ENCODE assay signal across 8 mouse cellular contexts in the genomic region with DNA sequence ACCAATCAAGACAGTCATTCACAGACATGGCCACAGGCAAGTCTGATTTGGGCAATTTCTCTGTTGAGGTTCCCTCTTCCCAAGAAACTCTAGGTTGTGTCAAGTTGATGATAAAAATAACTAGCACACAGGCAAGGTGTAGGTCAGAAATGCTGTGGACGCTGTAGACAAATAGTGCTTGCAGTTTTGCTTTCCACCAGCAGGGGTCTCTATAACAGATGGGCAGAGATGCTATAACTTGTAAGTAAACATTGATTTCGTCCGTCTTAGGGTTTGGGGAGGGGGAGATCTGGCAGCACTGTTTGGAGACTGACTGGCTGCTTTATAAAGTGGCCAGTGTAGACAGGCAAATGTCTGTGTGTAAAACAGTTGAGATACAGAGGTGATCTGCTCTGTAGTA. TPM values are rescaled to one million over a fixed set of nuclear protein-coding genes. Genes with fewer than 3 reads are reported as not detected.
DNase-seq lines count a peak whose midpoint lies in the region; ATAC-seq and TF ChIP-seq lines count a peak whose summit lies in the region.

No protein-coding gene starts in this region.

- H3K36me3 ChIP-seq in forebrain, postnatal 0 days (ENCODE audit: insufficient read depth): no peaks in the 10 kb centered on the region
- H3K36me3 ChIP-seq in forebrain, embryonic 16.5 days (ENCODE audit: control insufficient read depth, insufficient read depth): no peaks in the 10 kb centered on the region
- no peaks in the 10 kb centered on the region for H3K36me3 ChIP-seq in hindbrain, postnatal 0 days (ENCODE audit: insufficient read depth, low read length)
- H3K36me3 ChIP-seq in neural tube, embryonic 11.5 days (ENCODE audit: control insufficient read depth, insufficient read depth, low read length): no peaks in the 10 kb centered on the region

- no peak overlapping the region for H3K4me3 ChIP-seq in forebrain, postnatal 0 days (ENCODE audit: low read depth, low read length)
- H3K4me3 ChIP-seq in forebrain, embryonic 16.5 days (replicated peaks; ENCODE audit: low read length): no peak overlapping the region
- no peak overlapping the region for H3K4me3 ChIP-seq in lung, adult 2 months (replicated peaks; ENCODE audit: extremely low read depth, low read depth, low read length)
- no peak overlapping the region for H3K4me3 ChIP-seq in hindbrain, postnatal 0 days (ENCODE audit: low read length)
- no peak overlapping the region for H3K4me3 ChIP-seq in neural tube, embryonic 11.5 days (ENCODE audit: low read depth, low read length)

- no peaks in the 10 kb centered on the region for H3K9me3 ChIP-seq in forebrain, postnatal 0 days (ENCODE audit: low read length)
- no peaks in the 10 kb centered on the region for H3K9me3 ChIP-seq in forebrain, embryonic 16.5 days (ENCODE audit: control insufficient read depth, low read length)
- no peaks in the 10 kb centered on the region for H3K9me3 ChIP-seq in hindbrain, postnatal 0 days (ENCODE audit: low read length)
- no peaks in the 10 kb centered on the region for H3K9me3 ChIP-seq in neural tube, embryonic 11.5 days (ENCODE audit: control insufficient read depth, low read length)

- no peak for TF ChIP-seq POLR2A in lung, adult 2 months (IDR thresholded peaks at IDR 0.05; ENCODE audit: borderline replicate concordance, extremely low read depth, low read depth, low read length)

- no peaks in the 10 kb centered on the region for H3K27me3 ChIP-seq in forebrain, postnatal 0 days (ENCODE audit: insufficient read depth, low read length)
- H3K27me3 ChIP-seq in forebrain, embryonic 16.5 days (replicated peaks; ENCODE audit: control insufficient read depth, insufficient read depth, low read length): no peaks in the 10 kb centered on the region
- H3K27me3 ChIP-seq in hindbrain, postnatal 0 days (ENCODE audit: insufficient read depth, low read length): no peaks in the 10 kb centered on the region
- no peaks in the 10 kb centered on the region for H3K27me3 ChIP-seq in neural tube, embryonic 11.5 days (ENCODE audit: control insufficient read depth, insufficient read depth, low read length)

- no peak for ATAC-seq in forebrain, postnatal 0 days
- ATAC-seq in forebrain, embryonic 16.5 days: no peak
- 0 out of 2 replicates have a peak, but pooled peaks have one; percentile 9 for ATAC-seq in hindbrain, postnatal 0 days
- no peak for ATAC-seq in neural tube, embryonic 11.5 days (ENCODE audit: insufficient read depth, low FRiP score, low TSS enrichment)

- H3K27ac ChIP-seq in forebrain, postnatal 0 days (ENCODE audit: low read depth, low read length): no peak overlapping the region
- H3K27ac ChIP-seq in forebrain, embryonic 16.5 days (ENCODE audit: low read length): no peak overlapping the region
- H3K27ac ChIP-seq in hindbrain, postnatal 0 days: no peak overlapping the region
- H3K27ac ChIP-seq in neural tube, embryonic 11.5 days (ENCODE audit: low read depth, low read length): no peak overlapping the region

- DNase-seq in forebrain, postnatal 0 days: peak; percentile 50
- DNase-seq in lung, adult 2 months: no peak
- no peak for DNase-seq in lung, postnatal 25 days (ENCODE audit: low spot score)
- DNase-seq in c-Kit-negative CD71-positive TER-119-positive erythroid progenitor cells, embryonic 14.5 days (ENCODE audit: low read depth, low spot score): peak; percentile 60
- DNase-seq in hindbrain, postnatal 0 days (ENCODE audit: low spot score): peak; percentile 72
- DNase-seq in neural tube, embryonic 11.5 days (ENCODE audit: low spot score): peak; percentile 54
- DNase-seq in urinary bladder, postnatal 4 days (ENCODE audit: low spot score in 2 of 2): no peak

- no peak overlapping the region for H3K9ac ChIP-seq in forebrain, postnatal 0 days
- H3K9ac ChIP-seq in forebrain, embryonic 16.5 days (replicated peaks; ENCODE audit: low read depth, low read length): no peak overlapping the region
- H3K9ac ChIP-seq in hindbrain, postnatal 0 days (replicated peaks; ENCODE audit: low read length): no peak overlapping the region
- H3K9ac ChIP-seq in neural tube, embryonic 11.5 days (ENCODE audit: low read length): no peak overlapping the region

- WGBS in forebrain, postnatal 0 days: 13% methylated on average over 3 of the region's 3 CpGs
- WGBS in forebrain, embryonic 16.5 days: 13% methylated on average over 3 of the region's 3 CpGs
- WGBS in lung, adult 2 months: 17% methylated on average over 3 of the region's 3 CpGs
- WGBS in hindbrain, postnatal 0 days: 18% methylated on average over 3 of the region's 3 CpGs
- WGBS in neural tube, embryonic 11.5 days: 27% methylated on average over 3 of the region's 3 CpGs

- H3K4me1 ChIP-seq in forebrain, postnatal 0 days (ENCODE audit: insufficient read depth): no peaks in the 10 kb centered on the region
- no peaks in the 10 kb centered on the region for H3K4me1 ChIP-seq in forebrain, embryonic 16.5 days (replicated peaks; ENCODE audit: control insufficient read depth, insufficient read depth, low read length)
- peaks cover 3% of the 10 kb centered on the region; the same call in 1 of the 2 replicates for H3K4me1 ChIP-seq in lung, adult 2 months (ENCODE audit: control insufficient read depth, insufficient read depth, low read length)
- H3K4me1 ChIP-seq in hindbrain, postnatal 0 days (ENCODE audit: insufficient read depth, low read length): no peaks in the 10 kb centered on the region
- H3K4me1 ChIP-seq in neural tube, embryonic 11.5 days (ENCODE audit: control insufficient read depth, insufficient read depth, low read length): no peaks in the 10 kb centered on the region

- no peak overlapping the region for H3K4me2 ChIP-seq in forebrain, postnatal 0 days (ENCODE audit: low read depth)
- H3K4me2 ChIP-seq in forebrain, embryonic 16.5 days (ENCODE audit: low read length): no peak overlapping the region
- no peak overlapping the region for H3K4me2 ChIP-seq in hindbrain, postnatal 0 days (ENCODE audit: low read depth, low read length)
- no peak overlapping the region for H3K4me2 ChIP-seq in neural tube, embryonic 11.5 days (ENCODE audit: low read depth)

- TF ChIP-seq CTCF in forebrain, postnatal 0 days (IDR thresholded peaks at IDR 0.05; ENCODE audit: low read depth): peak; percentile 78
- TF ChIP-seq CTCF in lung, adult 2 months (IDR thresholded peaks at IDR 0.05; ENCODE audit: insufficient read depth, low read length): 0 out of 2 replicates have a peak, but pooled peaks have one; percentile 19
- TF ChIP-seq CTCF in hindbrain, postnatal 0 days (IDR thresholded peaks at IDR 0.05; ENCODE audit: low read depth): peak; percentile 83

RNA-seq across cellular contexts. Expression of a gene that starts 35.7 kb away (rescaled TPM):
- 24.3 and 30.3 TPM in 2 replicates for total RNA-seq in forebrain, postnatal 0 days (2014; rRNA removed)
- polyA plus RNA-seq in forebrain, postnatal 0 days (2015; fragmentation: Nextera tagmentation; extraction: Ambion mirVana): 24.3 and 27.2 TPM in 2 replicates
- 16.7 and 22.3 TPM in 2 replicates for polyA plus RNA-seq in forebrain, embryonic 16.5 days (2015; fragmentation: Nextera tagmentation; extraction: Ambion mirVana)
- 2,994 and 3,301 TPM in 2 replicates for polyA plus RNA-seq in lung, adult 2 months (2012; rRNA removed)
- total RNA-seq in hindbrain, postnatal 0 days (2014; rRNA removed): 35.4 and 50.1 TPM in 2 replicates
- 33.8 and 39.4 TPM in 2 replicates for polyA plus RNA-seq in hindbrain, postnatal 0 days (2015; fragmentation: Nextera tagmentation; extraction: Ambion mirVana)
- 30.6 and 36.0 TPM in 2 replicates for polyA plus RNA-seq in neural tube, embryonic 11.5 days (2014; fragmentation: Nextera tagmentation; extraction: Ambion mirVana)

RNA-seq across cellular contexts. Expression of a gene that starts 44.9 kb away (rescaled TPM):
- total RNA-seq in forebrain, postnatal 0 days (2014; rRNA removed): 16.9 and 23.3 TPM in 2 replicates
- 16.2 and 18.9 TPM in 2 replicates for polyA plus RNA-seq in forebrain, postnatal 0 days (2015; fragmentation: Nextera tagmentation; extraction: Ambion mirVana)
- 10.8 and 11.1 TPM in 2 replicates for polyA plus RNA-seq in forebrain, embryonic 16.5 days (2015; fragmentation: Nextera tagmentation; extraction: Ambion mirVana)
- 45.1 and 69.5 TPM in 2 replicates for polyA plus RNA-seq in lung, adult 2 months (2012; rRNA removed)
- total RNA-seq in hindbrain, postnatal 0 days (2014; rRNA removed): 33.2 and 35.5 TPM in 2 replicates
- polyA plus RNA-seq in hindbrain, postnatal 0 days (2015; fragmentation: Nextera tagmentation; extraction: Ambion mirVana): 30.8 and 32.1 TPM in 2 replicates
- 15.3 and 15.5 TPM in 2 replicates for polyA plus RNA-seq in neural tube, embryonic 11.5 days (2014; fragmentation: Nextera tagmentation; extraction: Ambion mirVana)

Comparison
In these comparisons a context has a peak if more than half of its experiments do, and no peak if none do; other contexts are left out.
1. DNase-seq: peak in forebrain, postnatal 0 days (single experiment), c-Kit-negative CD71-positive TER-119-positive erythroid progenitor cells, embryonic 14.5 days (single experiment), hindbrain, postnatal 0 days (single experiment) and neural tube, embryonic 11.5 days (single experiment); none in lung, adult 2 months (single experiment), lung, postnatal 25 days (single experiment) and urinary bladder, postnatal 4 days (0 of 2).
2. CTCF ChIP-seq: peak in every context shown above with its lines; median percentile 83 in hindbrain, postnatal 0 days; 78 in forebrain, postnatal 0 days; 19 in lung, adult 2 months.
3. RNA of a gene that starts 35.7 kb away (polyA plus RNA-seq): 2,994 to 3,301 TPM in lung, adult 2 months; 33.8 to 39.4 TPM in hindbrain, postnatal 0 days, 30.6 to 36.0 TPM in neural tube, embryonic 11.5 days, 24.3 to 27.2 TPM in forebrain, postnatal 0 days and 16.7 to 22.3 TPM in forebrain, embryonic 16.5 days; every median in the first group is over 10 times any median in the second.